Mouse (Mus musculus) ovary, postnatal 14 days (tissue): ENCODE results near the gene Itih4.

Experiments
- DNase-seq: peaks from one replicate; pipeline ENCODE4 v3.0.0; 2022; ENCODE audit warnings: low spot score

Itih4 gene

DNA sequence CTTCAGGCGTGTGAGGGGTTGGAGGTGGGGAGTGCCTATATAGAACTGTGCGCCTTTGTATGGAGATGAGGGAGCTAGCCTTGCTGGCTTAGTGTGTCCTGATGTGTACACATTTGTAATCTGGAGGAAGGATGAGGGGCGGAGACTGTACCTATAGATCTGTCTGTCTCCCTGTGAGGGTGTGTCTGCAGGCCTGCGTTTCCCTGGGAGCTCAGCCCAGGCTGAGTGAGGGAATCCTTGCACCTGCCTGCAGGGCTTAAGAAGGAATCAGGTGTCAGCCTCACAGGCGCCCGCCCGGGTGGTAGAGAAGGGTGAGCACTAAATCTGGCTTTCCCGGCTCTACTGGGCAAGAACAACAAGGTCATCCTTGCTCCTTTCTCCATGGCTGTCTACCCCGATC, 6.5 kb upstream of the Itih4 start:
- no peak for DNase-seq

GRCm38 (mm10) chr14:30880251-30880650, 6.0 kb upstream of the Itih4 start:
- no peak for DNase-seq

- DNase-seq: peak; percentile 60
Observed at GRCm38 (mm10) chr14:30880811-30881717, 5.2 kb upstream of the Itih4 start.

DNA sequence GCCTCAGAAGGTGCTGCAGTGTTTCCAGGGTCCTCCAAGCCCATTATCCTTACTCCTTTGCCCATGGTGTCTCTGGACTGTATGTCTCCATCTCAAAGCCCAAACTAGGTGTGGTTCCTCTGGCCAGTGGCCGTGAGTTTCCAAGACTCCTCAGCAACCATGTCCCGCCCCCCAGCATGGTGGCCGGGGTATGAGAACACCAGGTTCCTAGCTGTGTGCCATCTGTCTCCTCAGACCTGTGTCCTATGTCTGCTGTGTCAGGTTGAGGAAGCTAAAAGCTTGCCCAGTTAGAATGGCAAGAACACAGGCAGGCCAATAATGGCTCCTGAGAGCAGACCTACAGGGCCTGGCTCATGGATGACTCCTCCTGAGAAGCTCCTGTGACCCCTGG, 4.6 kb upstream of the Itih4 start:
- no peak for DNase-seq

DNA sequence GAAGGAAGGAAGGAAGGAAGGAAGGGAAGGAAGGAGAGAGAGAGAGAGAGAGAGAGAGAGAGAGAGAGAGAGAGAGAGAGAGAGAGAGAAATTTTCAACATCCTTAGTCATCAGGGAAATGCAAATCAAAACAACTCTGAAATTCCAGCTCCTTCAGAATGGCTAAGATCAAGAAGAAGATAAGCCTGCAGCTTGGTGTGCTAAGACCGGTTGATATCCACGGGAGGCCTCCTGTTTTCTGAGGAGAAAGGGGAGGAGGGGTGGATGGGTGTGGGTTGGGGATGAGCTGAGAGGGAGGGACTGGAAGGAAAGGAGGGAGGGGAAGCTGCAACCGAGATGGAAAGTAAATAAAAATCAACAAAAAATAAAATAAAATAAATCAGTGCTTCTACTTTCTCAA, 978 bp upstream of the Itih4 start:
- DNase-seq: no peak

- DNase-seq: peak; percentile 69
Observed at GRCm38 (mm10) chr14:30888271-30888732, 2.0 kb downstream of the Itih4 start.

DNA sequence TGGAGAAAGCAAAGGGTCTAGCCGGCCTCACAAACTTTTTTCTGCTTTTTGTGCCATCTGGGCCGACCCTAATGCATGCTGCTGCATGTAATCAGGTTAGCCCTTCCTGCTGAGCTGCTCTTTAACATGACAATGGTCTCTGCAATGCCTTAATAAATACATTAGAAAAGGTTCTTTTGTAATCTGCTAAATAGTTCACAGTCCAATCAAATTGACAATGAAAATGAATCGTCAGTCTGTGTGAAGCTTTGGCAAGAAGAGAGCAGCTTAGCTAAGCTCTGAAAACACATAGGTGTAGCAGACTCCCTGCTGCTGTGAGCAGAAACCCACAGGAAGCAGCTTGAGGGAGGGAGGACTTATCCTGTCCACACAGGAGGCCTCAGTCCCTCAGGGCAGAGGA, 13.7 kb downstream of the Itih4 start:
- no peak for DNase-seq

GRCm38 (mm10) chr14:30902628-30903027, 16.4 kb downstream of the Itih4 start:
- DNase-seq: no peak

DNA sequence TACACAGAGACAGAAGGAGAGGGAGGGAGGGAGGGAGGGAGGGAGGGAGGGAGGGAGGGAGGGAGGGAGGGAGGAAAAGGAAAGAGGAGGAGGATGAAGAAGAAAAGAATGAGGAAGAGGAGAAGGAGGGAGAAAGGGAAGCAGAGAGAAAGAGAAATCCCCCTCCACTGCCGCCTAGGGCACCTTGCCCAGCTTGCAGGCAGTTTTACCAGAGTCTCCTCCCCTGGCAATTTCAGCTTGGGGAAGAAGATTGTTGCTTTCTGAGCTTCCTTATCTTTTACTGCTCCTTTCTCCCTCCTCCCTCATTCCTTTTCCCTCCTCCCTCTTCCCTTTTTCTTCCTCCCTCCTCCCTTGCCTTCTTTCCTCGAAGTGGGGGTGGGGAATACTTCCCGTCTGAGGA, 16.8 kb downstream of the Itih4 start:
- DNase-seq: no peak

- no peak for DNase-seq
Observed at GRCm38 (mm10) chr14:30904307-30904706, 18.0 kb downstream of the Itih4 start.

GRCm38 (mm10) chr14:30906001-30906400, 19.7 kb downstream of the Itih4 start:
- no peak for DNase-seq

DNA sequence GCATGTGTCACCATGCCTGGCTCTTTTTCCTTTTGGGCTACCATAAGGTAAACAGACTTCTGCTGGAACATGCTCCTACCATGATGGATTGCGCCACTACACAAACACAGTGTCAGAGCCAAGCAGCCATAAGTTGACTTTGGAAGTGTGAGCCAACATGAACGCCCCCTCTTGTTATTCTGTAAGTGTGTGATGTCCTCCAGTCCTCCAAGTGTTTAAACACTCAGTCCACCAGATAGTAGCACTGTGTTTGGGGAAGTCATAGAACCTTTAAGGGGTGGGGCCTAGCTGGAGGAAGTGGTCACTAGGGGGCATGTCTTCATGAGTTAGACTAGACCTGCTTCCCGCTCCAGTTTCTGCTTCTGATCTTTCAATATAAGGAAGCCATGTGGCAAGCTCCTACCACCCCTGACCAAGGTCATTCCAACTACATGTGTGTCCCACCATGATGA, 21.6 kb downstream of the Itih4 start:
- no peak for DNase-seq

- no peak for DNase-seq
Observed at GRCm38 (mm10) chr14:30911141-30911540, 24.9 kb downstream of the Itih4 start.

GRCm38 (mm10) chr14:30912641-30913040, 26.4 kb downstream of the Itih4 start:
- no peak for DNase-seq

GRCm38 (mm10) chr14:30913404-30913803, 27.1 kb downstream of the Itih4 start:
- peak; percentile 12 for DNase-seq

DNA sequence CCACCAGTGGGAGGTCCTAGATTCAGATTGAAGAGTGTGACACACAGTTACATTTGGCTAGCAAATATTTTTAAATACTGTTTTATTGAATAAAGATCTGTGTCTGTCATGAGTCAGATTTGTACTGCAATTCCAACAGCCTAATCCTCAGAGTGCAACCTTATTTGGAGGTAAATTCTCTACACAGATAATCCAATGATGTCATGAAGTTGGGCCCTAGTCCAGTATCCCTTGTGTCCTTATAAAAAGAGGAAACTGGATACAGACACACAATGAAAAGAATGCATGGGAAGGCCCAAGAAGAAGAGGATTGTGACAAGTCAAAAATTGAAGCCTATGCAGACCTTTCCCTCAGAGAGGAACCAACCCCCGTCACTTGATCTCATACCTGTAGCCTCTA, 30.2 kb downstream of the Itih4 start:
- no peak for DNase-seq

DNA sequence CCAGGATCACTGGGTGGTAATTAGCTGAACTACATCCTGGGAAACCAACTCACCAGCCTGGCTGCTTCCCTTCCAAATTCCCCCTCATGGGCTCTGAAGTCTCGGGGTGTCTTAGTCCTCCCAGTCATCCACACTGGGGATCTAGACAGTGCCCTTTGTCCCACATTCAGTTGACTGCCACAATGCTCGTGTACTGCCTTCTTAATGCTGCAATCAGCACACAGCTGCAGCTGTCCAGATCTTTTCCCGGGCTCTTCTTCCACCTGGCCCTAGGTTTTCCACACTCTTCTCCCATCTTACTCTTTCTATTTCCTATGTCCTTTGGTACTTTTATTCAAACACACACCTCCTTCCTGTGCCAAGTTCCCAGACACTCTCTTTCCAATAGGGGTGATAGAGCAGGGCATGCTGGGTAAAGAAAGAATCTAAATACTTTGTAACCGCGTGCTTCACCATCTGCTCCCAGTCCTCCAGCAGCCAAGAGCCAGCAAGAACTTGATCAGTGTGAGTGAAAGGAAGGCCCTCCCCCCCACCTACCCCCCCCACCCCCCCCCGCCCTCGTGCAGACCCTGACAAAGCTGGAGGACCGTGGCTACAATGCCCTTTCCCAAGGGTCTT, 35.9 kb downstream of the Itih4 start:
- DNase-seq: no peak

DNA sequence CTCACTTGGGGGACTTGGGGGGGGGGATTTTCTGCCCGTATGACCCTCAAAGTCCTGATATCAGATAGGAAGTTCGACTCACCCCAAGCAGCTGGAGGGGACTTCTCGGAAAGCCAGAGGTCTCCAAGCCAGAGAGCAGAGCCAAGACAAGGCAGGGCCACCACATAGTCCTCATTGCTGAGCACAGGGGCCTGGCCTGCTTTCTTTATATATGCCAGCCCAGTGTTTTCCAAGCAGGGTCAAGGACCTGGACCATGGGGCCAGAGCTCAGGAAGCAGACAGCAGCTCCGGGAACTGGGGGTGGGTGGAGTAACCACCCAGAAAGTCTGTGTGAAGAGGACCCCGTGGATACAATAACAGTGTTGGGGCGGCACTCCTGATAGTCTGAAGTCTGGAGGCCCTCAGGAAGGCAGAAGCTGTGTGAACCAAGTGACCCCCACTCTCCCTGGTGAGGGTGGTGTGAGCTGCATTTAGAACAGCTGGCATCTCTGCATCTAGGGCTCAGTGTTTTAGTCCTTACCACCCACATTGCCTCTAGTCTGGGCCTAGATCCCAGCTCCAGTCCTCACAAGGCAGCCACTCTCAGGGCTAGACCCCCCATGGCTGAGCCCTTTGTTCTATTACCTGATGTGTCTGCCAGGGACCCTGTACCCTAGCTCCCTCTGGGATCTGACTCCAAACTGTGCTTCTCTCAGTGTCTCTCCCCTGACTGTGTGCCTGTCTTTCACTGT, 37.3 kb downstream of the Itih4 start, which contains the start of gene Itih3:
Gene Itih3, minus strand, starts transcription at position 386 of the 731 bp plus-strand sequence.
- DNase-seq: no peak

DNA sequence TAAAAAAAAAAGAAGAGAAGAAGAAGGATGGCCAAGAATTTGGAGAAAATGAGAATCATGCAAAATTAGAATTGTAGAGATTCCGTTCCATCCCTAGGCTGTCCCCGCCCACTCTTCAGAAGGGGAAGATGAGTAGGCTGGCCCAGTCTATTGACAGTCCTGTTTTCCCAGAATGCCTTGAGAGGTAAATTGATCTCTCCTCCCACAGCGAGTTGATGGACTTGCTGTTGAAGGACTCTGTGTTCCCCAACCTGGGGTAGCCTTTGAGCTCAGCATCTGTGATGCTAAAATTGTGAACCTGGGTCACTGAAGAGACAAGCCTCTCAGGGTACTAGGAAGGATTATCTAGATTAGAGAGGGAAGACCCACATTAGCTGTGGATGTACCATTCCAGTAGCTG, 39.2 kb downstream of the Itih4 start:
- DNase-seq: no peak

GRCm38 (mm10) chr14:30930386-30930785, 44.1 kb downstream of the Itih4 start:
- no peak for DNase-seq

DNA sequence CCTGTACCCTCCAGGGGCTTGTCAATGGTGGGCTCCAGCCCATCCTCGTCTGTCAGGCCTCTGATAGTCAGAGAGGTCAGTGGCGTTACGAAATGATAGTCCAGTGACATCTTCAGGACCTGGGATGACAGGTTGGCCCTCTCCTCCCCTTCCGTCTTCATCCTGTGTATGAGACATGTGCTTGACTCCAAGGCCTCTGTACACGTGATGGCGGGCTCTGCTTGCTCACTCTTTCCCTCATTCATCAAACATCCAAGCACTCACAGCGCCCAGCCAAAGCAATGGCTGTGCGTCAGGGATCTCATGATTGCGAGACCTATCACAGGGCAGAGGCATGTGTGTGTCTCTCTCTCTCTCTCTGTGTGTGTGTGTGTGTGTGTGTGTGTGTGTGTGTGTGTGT, 47.1 kb downstream of the Itih4 start:
- DNase-seq: no peak

- no peak for DNase-seq
Observed at GRCm38 (mm10) chr14:30942254-30942653, 56.0 kb downstream of the Itih4 start.

GRCm38 (mm10) chr14:30943038-30943437, 56.8 kb downstream of the Itih4 start, which contains the start of gene Itih1:
Gene Itih1 (minus strand): TSS chr14:30943289.
- no peak for DNase-seq
